Mouse (Mus musculus) fat pad, adult 2 months (tissue): ENCODE results near the gene Klhl10.

Experiments
- DNase-seq: peaks from one replicate; pipeline ENCODE4 v3.0.0-alpha.2; 2011; ENCODE audit warnings: low read depth, low spot score; ENCODE audit errors: extremely low read depth

Klhl10 gene

GRCm38 (mm10) chr11:100441797-100442196 is at the start of gene Klhl10, which contains the start of gene Nt5c3b:
TSS of gene Klhl10 (plus strand) at chr11:100441917.
TSS of gene Nt5c3b (minus strand) at chr11:100441808.
- DNase-seq = no peak

GRCm38 (mm10) chr11:100392958-100393357 is 48.8 kb upstream of the Klhl10 start:
- DNase-seq = no peak

DNA sequence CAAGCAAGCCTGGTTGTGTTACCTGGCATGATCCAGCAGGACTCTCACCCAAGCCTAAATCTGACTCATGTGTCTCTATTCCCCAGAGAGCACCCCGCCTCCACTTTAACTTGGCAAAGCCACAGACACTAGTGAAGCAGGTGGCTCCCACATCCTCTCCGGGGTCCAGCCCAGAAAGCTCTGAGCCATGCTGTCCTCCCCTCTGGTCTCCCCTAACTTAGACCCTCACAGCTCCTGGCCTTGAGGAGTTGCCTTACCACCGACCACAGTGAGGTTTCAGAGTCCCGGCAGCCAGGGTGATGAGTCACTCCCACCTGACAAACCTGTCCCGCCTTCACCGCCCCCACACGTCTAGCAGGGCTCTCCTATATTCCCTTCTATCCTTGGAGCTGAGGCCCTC is 48.0 kb upstream of the Klhl10 start:
- no peak for DNase-seq

- DNase-seq = no peak
Observed at GRCm38 (mm10) chr11:100394353-100395074, 47.2 kb upstream of the Klhl10 start.

DNA sequence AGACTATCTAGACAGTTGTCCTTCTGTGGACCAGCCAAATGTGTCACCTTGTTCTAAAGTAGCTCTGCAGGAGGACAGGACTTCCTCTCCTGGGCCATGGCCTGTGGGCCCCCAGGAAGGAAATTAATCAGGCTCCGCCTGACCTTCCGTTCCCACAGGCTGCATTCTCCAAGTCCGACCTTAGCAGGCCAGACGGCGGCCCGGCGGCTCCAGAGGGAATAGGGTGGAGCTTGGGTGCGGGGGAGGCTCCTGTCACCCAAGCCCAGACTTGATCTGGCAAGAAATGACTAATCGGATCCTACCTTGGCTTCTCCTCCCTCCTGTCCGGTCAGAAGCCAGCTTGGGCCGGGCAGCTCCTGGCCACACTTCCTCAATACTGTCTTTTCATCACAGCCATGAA is 46.5 kb upstream of the Klhl10 start:
- peak; percentile 88 for DNase-seq

- no peak for DNase-seq
Observed at GRCm38 (mm10) chr11:100395861-100396631, 45.7 kb upstream of the Klhl10 start.

- DNase-seq = no peak
Observed at GRCm38 (mm10) chr11:100396886-100397599, 44.7 kb upstream of the Klhl10 start.

- peak; percentile 96 for DNase-seq
Observed at GRCm38 (mm10) chr11:100397600-100398389, 43.9 kb upstream of the Klhl10 start, which contains the start of gene Jup. TSS of gene Jup (minus strand) at chr11:100397763.

DNA sequence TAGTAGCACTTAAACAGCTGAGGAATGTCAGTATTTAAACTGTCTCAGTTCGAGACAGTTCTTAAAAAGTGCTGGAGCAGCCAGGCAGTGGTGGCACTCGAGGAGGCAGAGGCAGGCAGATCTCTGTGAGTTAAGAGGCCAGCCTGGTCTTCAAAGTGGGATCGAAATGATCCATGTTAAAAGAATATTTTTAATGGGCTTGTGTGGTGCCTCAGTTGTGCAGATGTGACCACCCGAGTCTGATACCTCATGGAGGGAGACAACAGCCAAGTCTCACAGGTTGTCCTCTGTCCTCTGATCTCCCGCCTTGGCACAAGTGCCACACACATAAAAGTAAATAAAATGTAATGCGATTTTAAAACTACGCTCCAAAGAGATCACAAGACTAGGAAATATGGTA is 43.2 kb upstream of the Klhl10 start:
- DNase-seq = no peak

GRCm38 (mm10) chr11:100399320-100399719 is 42.4 kb upstream of the Klhl10 start:
- DNase-seq = no peak

GRCm38 (mm10) chr11:100399727-100400538 is 41.8 kb upstream of the Klhl10 start:
- no peak for DNase-seq

GRCm38 (mm10) chr11:100400842-100401241 is 40.9 kb upstream of the Klhl10 start:
- no peak for DNase-seq

- no peak for DNase-seq
Observed at GRCm38 (mm10) chr11:100402240-100402639, 39.5 kb upstream of the Klhl10 start.

- no peak for DNase-seq
Observed at GRCm38 (mm10) chr11:100402682-100403081, 39.0 kb upstream of the Klhl10 start.

GRCm38 (mm10) chr11:100403445-100404134 is 38.1 kb upstream of the Klhl10 start:
- DNase-seq = no peak

GRCm38 (mm10) chr11:100404456-100405074 is 37.2 kb upstream of the Klhl10 start:
- DNase-seq = no peak

DNA sequence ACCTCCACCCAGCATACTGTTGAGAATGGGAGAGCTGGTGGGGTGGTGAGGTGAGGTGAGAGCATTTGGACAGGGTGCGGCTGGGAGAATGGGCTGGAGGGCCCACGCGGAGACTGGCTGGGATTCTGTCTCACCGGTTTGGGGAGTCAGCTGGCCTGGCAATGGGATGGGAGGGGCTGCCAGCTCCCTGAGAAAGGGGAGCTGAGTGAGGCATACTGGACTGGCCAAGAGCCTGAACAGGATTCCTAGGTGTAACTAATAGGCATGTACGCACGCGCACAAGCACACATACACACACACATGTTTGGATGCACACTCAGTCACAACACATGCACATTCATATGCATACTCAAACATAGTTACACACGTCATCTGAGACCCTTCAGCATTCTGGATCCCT is 35.4 kb upstream of the Klhl10 start:
- DNase-seq = no peak

DNA sequence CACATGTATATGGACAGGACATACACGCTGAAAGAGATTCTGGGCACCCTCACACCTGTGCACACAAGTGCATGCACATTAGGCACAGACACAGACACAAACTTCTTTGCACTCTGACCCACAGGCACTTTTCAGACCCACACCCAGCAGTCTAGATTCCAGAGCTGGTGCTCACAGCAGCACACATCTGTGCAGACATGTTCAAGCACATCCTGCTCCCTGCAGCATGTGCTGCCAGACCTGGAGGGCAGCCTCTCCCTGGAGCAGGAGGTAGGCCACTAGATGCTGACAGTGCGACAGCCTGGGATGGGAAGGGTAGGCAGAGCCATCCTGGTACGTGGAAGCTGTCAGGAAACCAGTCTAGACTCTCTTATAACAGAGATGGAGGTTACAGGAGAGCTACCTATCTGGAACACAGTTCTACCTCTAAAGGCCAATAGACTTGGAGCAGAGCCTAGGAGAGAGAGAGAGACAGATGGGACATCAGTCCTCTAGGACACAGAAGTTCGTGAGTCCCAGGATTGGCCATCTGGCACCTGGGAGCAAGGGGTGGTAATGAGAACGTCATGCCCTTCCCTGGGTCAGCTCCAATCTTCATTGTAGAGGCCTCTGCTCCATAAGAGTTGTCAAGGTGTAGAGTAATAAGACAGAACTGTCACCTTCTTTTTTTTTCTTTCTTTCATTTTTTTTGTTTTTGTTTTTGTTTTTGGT is 34.6 kb upstream of the Klhl10 start:
- DNase-seq = no peak
